Mouse (Mus musculus) thymus, postnatal 25 days (tissue): ENCODE data around the gene Gm36210.
A peak's percentile ranks its signal among the peaks of the same experiment; 100 is the strongest.

ENCODE experiments used
- DNase-seq: peaks from one replicate; pipeline ENCODE4 v3.0.0; 2022

Gm36210 gene

GRCm38 (mm10) chr7:4906466-4906950 lies at the start of gene Gm36210:
Gm36210 (minus strand) TSS chr7:4906516.
- DNase-seq = no peak

- DNase-seq = no peak
Measured at GRCm38 (mm10) chr7:4953815-4954445, 47.6 kb upstream of the Gm36210 start.

GRCm38 (mm10) chr7:4950561-4951342 lies 44.4 kb upstream of the Gm36210 start:
- DNase-seq = no peak

GRCm38 (mm10) chr7:4948386-4948785 lies 42.1 kb upstream of the Gm36210 start:
- DNase-seq = no peak

- no peak for DNase-seq
Measured at GRCm38 (mm10) chr7:4947855-4948254, 41.5 kb upstream of the Gm36210 start.

GRCm38 (mm10) chr7:4943223-4943815 lies 37.0 kb upstream of the Gm36210 start:
- DNase-seq = peak; percentile 95

- no peak for DNase-seq
Measured at GRCm38 (mm10) chr7:4942673-4943072, 36.4 kb upstream of the Gm36210 start.

- peak; percentile 87 for DNase-seq
Measured at GRCm38 (mm10) chr7:4940068-4940479, 33.8 kb upstream of the Gm36210 start.

GRCm38 (mm10) chr7:4938456-4938855 lies 32.1 kb upstream of the Gm36210 start:
- DNase-seq = peak; percentile 85

GRCm38 (mm10) chr7:4937392-4937791 lies 31.1 kb upstream of the Gm36210 start:
- DNase-seq = no peak

GRCm38 (mm10) chr7:4936832-4937231 lies 30.5 kb upstream of the Gm36210 start:
- no peak for DNase-seq

GRCm38 (mm10) chr7:4934160-4934914 lies 28.0 kb upstream of the Gm36210 start:
- no peak for DNase-seq

GRCm38 (mm10) chr7:4933103-4933502 lies 26.8 kb upstream of the Gm36210 start:
- DNase-seq = no peak

- no peak for DNase-seq
Measured at GRCm38 (mm10) chr7:4928323-4928722, 22.0 kb upstream of the Gm36210 start.

- no peak for DNase-seq
Measured at GRCm38 (mm10) chr7:4927711-4928110, 21.4 kb upstream of the Gm36210 start.

GRCm38 (mm10) chr7:4926849-4927248 lies 20.5 kb upstream of the Gm36210 start:
- no peak for DNase-seq

GRCm38 (mm10) chr7:4925441-4926381 lies 19.4 kb upstream of the Gm36210 start, which contains the start of gene Ssc5d:
Ssc5d (plus strand) TSS chr7:4925785.
- DNase-seq = no peak

GRCm38 (mm10) chr7:4924891-4925301 lies 18.6 kb upstream of the Gm36210 start:
- no peak for DNase-seq

GRCm38 (mm10) chr7:4924483-4924882 lies 18.2 kb upstream of the Gm36210 start:
- DNase-seq = no peak

GRCm38 (mm10) chr7:4923586-4924364 lies 17.5 kb upstream of the Gm36210 start:
- no peak for DNase-seq
